Mouse (Mus musculus) olfactory bulb, adult 2 months (tissue): ENCODE results near the gene Srsf3.
A peak's percentile ranks its signal among the peaks of the same experiment; 100 is the strongest.

ENCODE experiments used
- CTCF ChIP-seq: fragments of 200-500 bp; IDR thresholded peaks from 2 replicates; pipeline ENCODE4 v1.5.1; 2012; ENCODE audit warnings: low read depth, mild to moderate bottlenecking, low read length, moderate library complexity; ENCODE audit not compliant: insufficient read depth
- POLR2A ChIP-seq: fragments of 200-500 bp; IDR thresholded peaks from 2 replicates; pipeline ENCODE4 v1.6.1; 2012; ENCODE audit warnings: mild to moderate bottlenecking, low read depth, low read length, moderate library complexity; ENCODE audit not compliant: insufficient read depth

GRCm38 (mm10) chr17:29007641-29008325 is 24.6 kb upstream of the Srsf3 start, which contains the start of gene Stk38:
- TF ChIP-seq CTCF, result no peak
- peak; percentile 87 for TF ChIP-seq POLR2A
